Mouse (Mus musculus): Measurements from ENCODE around the gene Aak1. TPM values are rescaled to one million over a fixed set of nuclear protein-coding genes. Genes with fewer than 3 reads are reported as not detected.

Gene Aak1
- polyA plus RNA-seq, 1 experiment from 2014 or later, result 19.4 TPM

GRCm38 (mm10) chr6:86822285-86823050, 26.8 kb upstream of the Aak1 start:
- Histone ChIP-seq H3K36me3 (no peaks in the 10 kb centered on the region), H3K4me1 (peaks cover 20% of the 10 kb centered on the region), H3K27me3 (ENCODE audit: insufficient read depth, poor library complexity, severe bottlenecking) (0 out of 2 replicates have a peak, but pooled peaks cover 4% of the 10 kb centered on the region), H3K27ac (peak overlapping the region; percentile 69), H3K9me3 (no peaks in the 10 kb centered on the region), H3K4me3 (peak overlapping the region; percentile 53)
- peak; percentile 86 for DNase-seq (ENCODE audit: low spot score)
- WGBS, result 3% methylated on average over 19 of the region's 19 CpGs

- H3K4me3 ChIP-seq, result peak overlapping the region; percentile 53
- H3K27ac ChIP-seq, result 0 out of 2 replicates have a peak overlapping the region, but pooled peaks have one; percentile 69
- H3K4me1 ChIP-seq, result peaks cover 20% of the 10 kb centered on the region
- 27% methylated on average over 9 of the region's 9 CpGs for WGBS
- H3K9me3 ChIP-seq, result no peaks in the 10 kb centered on the region
- no peak for DNase-seq (ENCODE audit: low spot score)
- 0 out of 2 replicates have a peak, but pooled peaks cover 4% of the 10 kb centered on the region for H3K27me3 ChIP-seq (ENCODE audit: insufficient read depth, poor library complexity, severe bottlenecking)
- no peaks in the 10 kb centered on the region for H3K36me3 ChIP-seq
These were observed 26.3 kb upstream of the Aak1 start for GRCm38 (mm10) chr6:86823051-86823431.

- Histone ChIP-seq H3K36me3 (no peaks in the 10 kb centered on the region), H3K27me3 (ENCODE audit: insufficient read depth, poor library complexity, severe bottlenecking) (0 out of 2 replicates have a peak, but pooled peaks cover 4% of the 10 kb centered on the region), H3K27ac (no peak overlapping the region), H3K4me1 (peaks cover 20% of the 10 kb centered on the region), H3K4me3 (no peak overlapping the region), H3K9me3 (no peaks in the 10 kb centered on the region)
- 37% methylated on average over 10 of the region's 10 CpGs for WGBS
- DNase-seq (ENCODE audit: low spot score), result no peak
These were observed 25.5 kb upstream of the Aak1 start for GRCm38 (mm10) chr6:86823824-86824223.

GRCm38 (mm10) chr6:86824401-86824800, 24.9 kb upstream of the Aak1 start:
- Histone ChIP-seq H3K27me3 (ENCODE audit: insufficient read depth, poor library complexity, severe bottlenecking) (0 out of 2 replicates have a peak, but pooled peaks cover 4% of the 10 kb centered on the region), H3K4me1 (peaks cover 20% of the 10 kb centered on the region), H3K36me3 (no peaks in the 10 kb centered on the region), H3K27ac (no peak overlapping the region), H3K9me3 (no peaks in the 10 kb centered on the region), H3K4me3 (no peak overlapping the region)
- WGBS, result 94% methylated on average over 7 of the region's 7 CpGs
- no peak for DNase-seq (ENCODE audit: low spot score)

DNA sequence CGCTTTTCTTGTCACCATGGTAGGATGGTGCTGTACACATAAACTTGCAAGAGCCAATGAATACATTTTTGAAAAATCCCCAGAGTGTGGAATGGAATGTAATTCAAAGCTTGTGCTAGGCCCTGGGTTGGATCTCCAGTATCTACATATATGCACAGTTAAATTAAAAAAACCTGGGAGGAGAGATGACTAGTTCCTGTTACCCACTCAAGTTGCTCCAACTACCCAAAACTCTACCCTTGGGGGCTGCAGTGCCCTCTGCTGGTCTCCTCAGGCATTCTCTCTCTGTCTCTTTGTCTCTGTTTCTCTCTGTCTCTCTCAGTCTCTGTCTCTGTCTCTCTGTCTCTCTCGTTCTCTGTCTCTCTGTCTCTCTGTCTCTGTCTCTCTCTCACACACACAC, 21.9 kb upstream of the Aak1 start:
- DNase-seq (ENCODE audit: low spot score), result no peak
- WGBS, result 88% methylated on average over 2 of the region's 2 CpGs
- no peak overlapping the region for H3K27ac ChIP-seq
- H3K4me1 ChIP-seq, result peaks cover 15% of the 10 kb centered on the region
- no peak overlapping the region for H3K4me3 ChIP-seq
- 0 out of 2 replicates have a peak, but pooled peaks cover 4% of the 10 kb centered on the region for H3K27me3 ChIP-seq (ENCODE audit: insufficient read depth, poor library complexity, severe bottlenecking)
- no peaks in the 10 kb centered on the region for H3K36me3 ChIP-seq
- no peaks in the 10 kb centered on the region for H3K9me3 ChIP-seq

DNA sequence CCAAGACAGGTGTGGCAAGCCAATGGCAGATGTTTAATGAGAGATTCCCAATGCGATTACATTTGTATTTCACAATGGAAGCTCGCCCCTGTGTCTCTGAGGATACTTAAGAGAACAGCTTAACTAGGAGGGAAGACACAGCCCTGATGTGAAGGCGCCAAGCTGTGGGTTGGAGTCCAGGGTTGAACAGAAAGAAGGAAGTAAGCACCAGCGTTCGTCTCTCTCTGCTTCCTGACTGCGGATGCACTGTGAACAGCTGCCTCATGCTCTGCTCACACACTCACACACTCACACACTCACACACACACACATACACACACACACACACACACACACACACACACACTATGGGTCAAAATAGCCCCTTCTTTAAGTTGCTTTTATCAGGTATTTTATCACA, 19.5 kb upstream of the Aak1 start:
- H3K27ac ChIP-seq, result no peak overlapping the region
- no peaks in the 10 kb centered on the region for H3K36me3 ChIP-seq
- 84% methylated on average over 6 of the region's 6 CpGs for WGBS
- peaks cover 10% of the 10 kb centered on the region for H3K4me1 ChIP-seq
- H3K4me3 ChIP-seq, result no peak overlapping the region
- no peak for DNase-seq (ENCODE audit: low spot score)
- no peaks in the 10 kb centered on the region for H3K9me3 ChIP-seq
- H3K27me3 ChIP-seq (ENCODE audit: insufficient read depth, poor library complexity, severe bottlenecking), result no peaks in the 10 kb centered on the region

DNA sequence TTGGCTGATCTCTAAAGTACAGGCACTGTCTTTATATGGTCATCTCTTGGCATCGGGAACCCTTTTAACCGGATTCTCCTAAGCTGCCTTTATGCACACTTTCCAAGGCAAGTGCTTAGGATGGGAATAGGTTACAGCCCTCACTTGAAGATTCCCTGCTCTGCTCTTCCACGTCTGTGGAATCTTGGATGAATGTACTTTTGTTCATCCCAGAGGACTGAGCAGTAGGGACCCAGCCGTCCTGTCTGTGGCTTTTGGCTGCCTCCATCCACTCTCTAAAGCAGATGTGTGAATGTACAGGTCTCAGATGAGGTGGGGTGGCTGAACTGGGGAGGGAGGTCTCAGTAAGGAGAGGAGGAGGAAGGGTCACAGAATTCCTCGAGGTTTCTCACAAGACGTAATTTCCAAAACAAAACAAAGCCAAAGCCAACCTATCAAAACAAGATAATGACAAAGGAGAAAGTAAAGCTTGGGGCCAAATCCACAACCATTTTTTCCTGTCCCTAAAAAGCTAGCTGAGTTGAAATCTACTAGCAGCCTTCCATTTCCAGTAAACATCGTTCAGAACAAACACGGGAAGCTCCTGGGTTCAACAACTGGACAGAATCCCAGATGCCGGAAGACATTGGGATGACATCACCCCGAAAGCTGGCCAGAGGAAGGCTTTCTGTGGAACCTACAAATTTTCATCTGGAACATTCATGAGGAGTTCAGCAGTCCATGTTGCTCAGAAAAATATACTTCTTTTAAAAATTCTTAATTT, 18.4 kb upstream of the Aak1 start:
- Histone ChIP-seq H3K4me1 (peaks cover 10% of the 10 kb centered on the region), H3K4me3 (no peak overlapping the region), H3K27ac (peak overlapping the region; percentile 36; the same call in 1 of the 2 replicates), H3K36me3 (no peaks in the 10 kb centered on the region), H3K27me3 (ENCODE audit: insufficient read depth, poor library complexity, severe bottlenecking) (no peaks in the 10 kb centered on the region), H3K9me3 (no peaks in the 10 kb centered on the region)
- WGBS, result 56% methylated on average over 10 of the region's 10 CpGs
- no peak for DNase-seq (ENCODE audit: low spot score)

- Histone ChIP-seq H3K9me3 (no peaks in the 10 kb centered on the region), H3K27me3 (ENCODE audit: insufficient read depth, poor library complexity, severe bottlenecking) (no peaks in the 10 kb centered on the region), H3K4me3 (no peak overlapping the region), H3K4me1 (peaks cover 10% of the 10 kb centered on the region), H3K36me3 (no peaks in the 10 kb centered on the region), H3K27ac (peak overlapping the region; percentile 62)
- WGBS, result 59% methylated on average over 13 of the region's 13 CpGs
- DNase-seq (ENCODE audit: low spot score), result no peak
These were observed 16.4 kb upstream of the Aak1 start for GRCm38 (mm10) chr6:86832802-86833502.

- no peak overlapping the region for H3K27ac ChIP-seq
- H3K27me3 ChIP-seq (ENCODE audit: insufficient read depth, poor library complexity, severe bottlenecking), result no peaks in the 10 kb centered on the region
- H3K9me3 ChIP-seq, result no peaks in the 10 kb centered on the region
- 73% methylated on average over 2 of the region's 2 CpGs for WGBS
- no peak overlapping the region for H3K4me3 ChIP-seq
- H3K36me3 ChIP-seq, result no peaks in the 10 kb centered on the region
- DNase-seq (ENCODE audit: low spot score), result no peak
- H3K4me1 ChIP-seq, result no peaks in the 10 kb centered on the region
These were observed 10.2 kb upstream of the Aak1 start for GRCm38 (mm10) chr6:86839089-86839488.

DNA sequence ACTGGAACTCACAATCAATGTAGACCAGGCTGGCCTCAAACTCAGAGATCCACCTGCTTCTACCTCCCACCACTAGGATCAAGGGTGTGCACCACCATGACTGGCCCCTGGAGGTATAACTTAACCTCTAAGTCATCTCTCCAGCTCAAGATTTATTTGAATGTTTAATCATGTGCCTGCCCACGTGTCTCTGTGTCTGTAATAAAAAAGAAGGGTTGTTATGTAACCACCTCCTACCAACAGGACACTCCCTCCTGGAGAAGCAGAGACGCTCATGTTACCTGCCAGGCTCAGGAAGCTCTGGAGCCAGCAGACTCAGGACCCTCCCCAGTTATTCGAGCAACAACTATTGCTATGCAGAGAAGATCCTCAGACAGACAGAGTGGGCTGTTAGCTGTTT, 7.4 kb upstream of the Aak1 start:
- 55% methylated on average over 3 of the region's 3 CpGs for WGBS
- Histone ChIP-seq H3K27me3 (ENCODE audit: insufficient read depth, poor library complexity, severe bottlenecking) (no peaks in the 10 kb centered on the region), H3K9me3 (no peaks in the 10 kb centered on the region), H3K4me3 (no peak overlapping the region), H3K36me3 (no peaks in the 10 kb centered on the region), H3K27ac (no peak overlapping the region), H3K4me1 (no peaks in the 10 kb centered on the region)
- DNase-seq (ENCODE audit: low spot score), result no peak

GRCm38 (mm10) chr6:86843636-86844035, 5.7 kb upstream of the Aak1 start:
- no peaks in the 10 kb centered on the region for H3K36me3 ChIP-seq
- no peak overlapping the region for H3K27ac ChIP-seq
- no peaks in the 10 kb centered on the region for H3K27me3 ChIP-seq (ENCODE audit: insufficient read depth, poor library complexity, severe bottlenecking)
- no peak for DNase-seq (ENCODE audit: low spot score)
- 69% methylated on average over 3 of the region's 3 CpGs for WGBS
- H3K4me3 ChIP-seq, result no peak overlapping the region
- no peaks in the 10 kb centered on the region for H3K9me3 ChIP-seq
- peaks cover 6% of the 10 kb centered on the region; the same call in 1 of the 2 replicates for H3K4me1 ChIP-seq

- WGBS, result 91% methylated on average over 4 of the region's 4 CpGs
- Histone ChIP-seq H3K36me3 (no peaks in the 10 kb centered on the region), H3K27me3 (ENCODE audit: insufficient read depth, poor library complexity, severe bottlenecking) (no peaks in the 10 kb centered on the region), H3K4me1 (peaks cover 15% of the 10 kb centered on the region), H3K9me3 (no peaks in the 10 kb centered on the region), H3K27ac (no peak overlapping the region), H3K4me3 (no peak overlapping the region)
- no peak for DNase-seq (ENCODE audit: low spot score)
These were observed 2.9 kb upstream of the Aak1 start for GRCm38 (mm10) chr6:86846467-86846866.

GRCm38 (mm10) chr6:86847816-86848215, 1.5 kb upstream of the Aak1 start:
- Histone ChIP-seq H3K4me1 (peaks cover 28% of the 10 kb centered on the region), H3K9me3 (no peaks in the 10 kb centered on the region), H3K27me3 (ENCODE audit: insufficient read depth, poor library complexity, severe bottlenecking) (no peaks in the 10 kb centered on the region), H3K27ac (peak overlapping the region; percentile 94; the same call in 1 of the 2 replicates), H3K4me3 (peak overlapping the region; percentile 81), H3K36me3 (no peaks in the 10 kb centered on the region)
- WGBS, result 85% methylated on average over 8 of the region's 8 CpGs
- no peak for DNase-seq (ENCODE audit: low spot score)

All from heart, embryonic 10.5 days (tissue).